Mouse (Mus musculus) megakaryocyte, adult 5-6 weeks (primary cell): ENCODE data around the gene Adat3. TPM values are rescaled to one million over a fixed set of nuclear protein-coding genes. Genes with fewer than 3 reads are reported as not detected.
"Not testable (repeated sequence)": the region's sequence is repeated elsewhere in the genome, so short reads cannot be mapped to it uniquely, and the experiment has no call there.

ENCODE experiments used
- ATAC-seq: 2 replicates; pipeline ENCODE4 v1.8.0; 2016; ENCODE audit warnings: mild to moderate bottlenecking, inconsistent platforms; ENCODE audit not compliant: poor library complexity, severe bottlenecking
- total RNA-seq, 2 experiments: library from RNA; stranded (forward) in 1 of 2; stranded (reverse) in 1 of 2; fragments of 153-499, 151-499 nt in 1 of 2; fragments of 221-1000, 200-1000 nt in 1 of 2; gene quantifications; 2 replicates each; pipeline versions ENCODE4 v1.2.3 to v1.2.4; 2015 to 2017

The Adat3 gene
- total RNA-seq, 2 experiments from 2014 or later, result 0.91 to 3.8 TPM

DNA sequence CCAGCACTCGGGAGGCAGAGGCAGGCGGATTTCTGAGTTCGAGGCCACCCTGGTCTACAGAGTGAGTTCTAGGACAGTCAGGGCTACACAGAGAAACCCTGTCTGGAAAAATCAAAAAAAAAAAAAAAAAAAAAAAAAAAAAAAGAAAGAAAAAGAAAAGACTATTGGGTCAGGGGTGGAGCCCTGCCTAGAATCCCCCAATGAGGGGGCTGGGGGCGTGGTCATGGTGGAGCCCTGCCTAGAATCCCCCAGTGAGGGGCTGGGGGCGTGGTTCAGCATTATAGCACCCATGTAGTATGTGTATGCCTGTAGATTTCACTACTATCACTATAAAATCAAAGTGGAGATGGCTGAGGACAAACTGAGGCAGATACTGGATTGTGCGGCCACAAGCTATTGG lies 47.2 kb downstream of the Adat3 start:
- ATAC-seq, result not testable (repeated sequence)

GRCm38 (mm10) chr10:80650392-80650791 lies 47.7 kb downstream of the Adat3 start:
- no peak for ATAC-seq

- no peak for ATAC-seq
These were observed 50.6 kb downstream of the Adat3 start for GRCm38 (mm10) chr10:80653156-80653720.

GRCm38 (mm10) chr10:80654866-80655265 lies 52.2 kb downstream of the Adat3 start:
- no peak for ATAC-seq

DNA sequence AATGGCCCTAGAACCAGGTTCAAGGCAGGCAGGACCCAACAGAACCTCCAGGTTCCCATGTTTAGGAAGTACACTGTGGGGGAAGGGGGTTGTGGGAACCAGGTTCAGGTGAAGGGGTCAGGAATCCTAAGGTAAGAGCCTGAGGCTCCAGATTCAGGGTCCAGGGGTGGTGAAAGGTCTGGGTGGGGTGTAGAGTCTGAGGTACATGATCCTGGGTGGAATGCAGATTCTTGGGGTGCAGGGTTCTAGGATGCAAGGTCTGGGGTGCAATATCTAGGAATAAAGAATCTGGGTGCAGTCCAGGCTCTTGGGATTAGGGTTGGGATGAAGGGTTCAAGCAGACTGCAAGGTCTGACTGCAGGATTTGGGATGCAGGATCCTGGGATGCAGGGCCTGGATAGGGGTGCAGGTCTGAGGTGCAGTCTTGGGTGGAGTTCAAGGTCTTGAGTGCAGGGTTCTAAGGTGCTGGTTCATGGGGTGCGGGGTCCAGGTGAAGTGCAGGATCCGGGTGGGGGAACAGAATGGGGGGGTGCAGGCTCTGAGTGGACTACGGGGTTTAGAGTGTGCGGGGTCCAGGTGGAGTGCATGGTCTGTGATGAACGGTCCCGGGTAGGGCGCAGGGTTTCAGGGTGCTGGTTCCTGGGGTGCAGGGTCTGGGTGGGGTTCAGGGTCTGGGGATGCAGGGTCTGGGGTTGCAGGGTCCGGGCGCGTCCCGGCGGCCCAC lies 52.9 kb downstream of the Adat3 start:
- no peak for ATAC-seq

DNA sequence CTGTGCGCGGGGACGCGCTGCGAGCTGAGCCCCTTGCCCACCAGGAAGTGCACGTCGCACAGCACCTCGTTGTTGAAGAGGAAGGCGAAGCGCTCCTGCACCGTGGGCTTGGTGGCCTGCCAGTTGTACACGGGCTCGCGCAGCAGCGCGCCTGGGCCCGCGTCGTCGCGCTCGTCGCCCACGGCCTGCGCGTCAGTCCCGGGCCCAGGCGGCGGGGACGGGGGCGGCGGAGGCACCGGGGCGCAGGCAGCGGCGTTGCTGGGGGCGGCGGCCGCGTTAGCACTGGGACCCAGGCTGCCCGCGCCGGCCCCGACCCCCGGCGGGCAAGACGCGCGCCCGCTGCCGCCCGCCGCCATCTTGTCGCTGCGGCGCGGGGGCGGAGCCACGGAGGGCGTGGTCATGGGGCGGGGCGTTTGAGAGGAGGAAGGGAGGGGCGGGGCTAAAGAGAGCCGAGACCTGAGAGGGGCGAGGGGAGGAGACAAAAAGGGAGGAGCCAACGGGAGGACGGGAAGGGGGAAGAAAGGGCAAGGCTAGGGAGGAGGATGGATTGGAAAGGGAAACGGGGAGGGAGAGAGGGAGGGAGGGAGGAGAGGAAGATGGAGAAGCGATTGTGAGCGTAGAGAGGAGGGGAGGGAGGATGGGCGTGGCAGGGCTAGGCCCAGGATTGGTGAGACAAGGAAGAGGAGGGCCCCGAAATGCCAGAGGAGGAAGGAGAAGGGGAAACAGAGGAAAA lies 53.6 kb downstream of the Adat3 start:
- ATAC-seq, result peak; percentile 90

- ATAC-seq, result no peak
These were observed 54.4 kb downstream of the Adat3 start, which contains the start of gene Btbd2 for GRCm38 (mm10) chr10:80656863-80657623. Gene Btbd2 (minus strand): TSS chr10:80657071.

Other genes with a start within 250 kb of the Adat3 start
- not detected in 2 replicates for gene Plk5, start 246.4 kb upstream of the Adat3 start, total RNA-seq (2015)
- gene Plk5, start 246.4 kb upstream of the Adat3 start, total RNA-seq (2017), result not detected in 2 replicates
- gene Mex3d, start 215.2 kb upstream of the Adat3 start, total RNA-seq (2015), result 2.4 and 2.6 TPM in 2 replicates
- gene Mex3d, start 215.2 kb upstream of the Adat3 start, total RNA-seq (2017), result 2.6 and 5.0 TPM in 2 replicates
- gene Mbd3, start 203.3 kb upstream of the Adat3 start, total RNA-seq (2015), result 38.8 and 40.6 TPM in 2 replicates
- 39.8 and 40.0 TPM in 2 replicates for gene Mbd3, start 203.3 kb upstream of the Adat3 start, total RNA-seq (2017)
- gene Uqcr11, start 196.1 kb upstream of the Adat3 start, total RNA-seq (2015), result 107 and 108 TPM in 2 replicates
- gene Uqcr11, start 196.1 kb upstream of the Adat3 start, total RNA-seq (2017), result 122 and 129 TPM in 2 replicates
- gene Tcf3, start 169.2 kb upstream of the Adat3 start, total RNA-seq (2015), result 17.2 and 20.3 TPM in 2 replicates
- gene Tcf3, start 169.2 kb upstream of the Adat3 start, total RNA-seq (2017), result 22.4 and 24.2 TPM in 2 replicates
- gene Onecut3, start 108.0 kb upstream of the Adat3 start, total RNA-seq (2015), result not detected in 2 replicates
- gene Onecut3, start 108.0 kb upstream of the Adat3 start, total RNA-seq (2017), result not detected in 2 replicates
- not detected in 2 replicates for gene Atp8b3, start 63.8 kb upstream of the Adat3 start, total RNA-seq (2015)
- not detected in 2 replicates for gene Atp8b3, start 63.8 kb upstream of the Adat3 start, total RNA-seq (2017)
- 35.9 and 41.5 TPM in 2 replicates for gene Rexo1, start 41.3 kb upstream of the Adat3 start, total RNA-seq (2015)
- gene Rexo1, start 41.3 kb upstream of the Adat3 start, total RNA-seq (2017), result 19.4 and 19.9 TPM in 2 replicates
- 2.6 and 3.3 TPM in 2 replicates for gene Klf16, start 25.6 kb upstream of the Adat3 start, total RNA-seq (2015)
- 3.9 and 5.3 TPM in 2 replicates for gene Klf16, start 25.6 kb upstream of the Adat3 start, total RNA-seq (2017)
- 64.8 and 82.1 TPM in 2 replicates for gene Abhd17a, start 12.5 kb upstream of the Adat3 start, total RNA-seq (2015)
- gene Abhd17a, start 12.5 kb upstream of the Adat3 start, total RNA-seq (2017), result 21.7 and 31.6 TPM in 2 replicates
- gene Scamp4, start within 50 bp of the Adat3 start, total RNA-seq (2015), result 16.9 and 22.3 TPM in 2 replicates
- gene Scamp4, start within 50 bp of the Adat3 start, total RNA-seq (2017), result 4.8 and 11.4 TPM in 2 replicates
- 0.54 TPM in 1 of 2 replicates, not detected in the other for gene Gm49322, start 3.1 kb downstream of the Adat3 start, total RNA-seq (2015)
- 0.15 and 0.89 TPM in 2 replicates for gene Gm49322, start 3.1 kb downstream of the Adat3 start, total RNA-seq (2017)
- gene Csnk1g2, start 20.0 kb downstream of the Adat3 start, total RNA-seq (2015), result 34.5 and 46.0 TPM in 2 replicates
- 127 and 144 TPM in 2 replicates for gene Csnk1g2, start 20.0 kb downstream of the Adat3 start, total RNA-seq (2017)
- 8.4 and 10.3 TPM in 2 replicates for gene Btbd2, start 54.2 kb downstream of the Adat3 start, total RNA-seq (2015)
- gene Btbd2, start 54.2 kb downstream of the Adat3 start, total RNA-seq (2017), result 16.5 and 30.1 TPM in 2 replicates
- gene Mknk2, start 75.2 kb downstream of the Adat3 start, total RNA-seq (2015), result 53.5 and 61.1 TPM in 2 replicates
- gene Mknk2, start 75.2 kb downstream of the Adat3 start, total RNA-seq (2017), result 63.3 and 74.8 TPM in 2 replicates
- 61.8 and 72.0 TPM in 2 replicates for gene Mob3a, start 99.1 kb downstream of the Adat3 start, total RNA-seq (2015)
- gene Mob3a, start 99.1 kb downstream of the Adat3 start, total RNA-seq (2017), result 65.0 and 77.3 TPM in 2 replicates
- gene Izumo4, start 99.3 kb downstream of the Adat3 start, total RNA-seq (2015), result 11.3 and 14.2 TPM in 2 replicates
- 4.4 and 6.6 TPM in 2 replicates for gene Izumo4, start 99.3 kb downstream of the Adat3 start, total RNA-seq (2017)
- 42.6 and 52.4 TPM in 2 replicates for gene Ap3d1, start 139.4 kb downstream of the Adat3 start, total RNA-seq (2015)
- 48.6 and 62.0 TPM in 2 replicates for gene Ap3d1, start 139.4 kb downstream of the Adat3 start, total RNA-seq (2017)
- gene Dot1l, start 152.3 kb downstream of the Adat3 start, total RNA-seq (2015), result 19.5 and 23.0 TPM in 2 replicates
- 6.9 and 9.8 TPM in 2 replicates for gene Dot1l, start 152.3 kb downstream of the Adat3 start, total RNA-seq (2017)
- 45.8 and 46.6 TPM in 2 replicates for gene Sf3a2, start 195.3 kb downstream of the Adat3 start, total RNA-seq (2015)
- gene Sf3a2, start 195.3 kb downstream of the Adat3 start, total RNA-seq (2017), result 13.1 and 20.4 TPM in 2 replicates
- gene Plekhj1, start 195.7 kb downstream of the Adat3 start, total RNA-seq (2015), result 82.4 and 84.3 TPM in 2 replicates
- 35.5 and 43.5 TPM in 2 replicates for gene Plekhj1, start 195.7 kb downstream of the Adat3 start, total RNA-seq (2017)
- not detected in 2 replicates for gene Amh, start 202.4 kb downstream of the Adat3 start, total RNA-seq (2015)
- gene Amh, start 202.4 kb downstream of the Adat3 start, total RNA-seq (2017), result not detected in 2 replicates
- not detected in 2 replicates for gene Jsrp1, start 210.6 kb downstream of the Adat3 start, total RNA-seq (2015)
- not detected in 2 replicates for gene Jsrp1, start 210.6 kb downstream of the Adat3 start, total RNA-seq (2017)
- 1,171 and 1,242 TPM in 2 replicates for gene Oaz1, start 223.8 kb downstream of the Adat3 start, total RNA-seq (2015)
- 206 and 296 TPM in 2 replicates for gene Oaz1, start 223.8 kb downstream of the Adat3 start, total RNA-seq (2017)
- not detected in 2 replicates for gene Lingo3, start 241.2 kb downstream of the Adat3 start, total RNA-seq (2015)
- not detected in 2 replicates for gene Lingo3, start 241.2 kb downstream of the Adat3 start, total RNA-seq (2017)